Mouse (Mus musculus) liver, postnatal 0 days (tissue): ENCODE measurements around the gene Clasp1. TPM values are rescaled to one million over a fixed set of nuclear protein-coding genes. Genes with fewer than 3 reads are reported as not detected.
A peak's percentile ranks its signal among the peaks of the same experiment; 100 is the strongest.

Source experiments
- ATAC-seq: fragments of 200-750 bp; cut with Nextera tagmentation; 2 replicates; pipeline ENCODE4 v1.8.0; 2017; ENCODE audit warnings: mild to moderate bottlenecking, moderate library complexity
- DNase-seq: peaks from one replicate; pipeline ENCODE4 v3.0.0-alpha.2; 2016
- H3K27ac ChIP-seq: fragments of 300-500 bp; sonication (generic); 2 replicates; pipeline ENCODE4 v1.5.1; 2014; ENCODE audit warnings: antibody characterized with exemption, moderate library complexity, mild to moderate bottlenecking, low read depth
- H3K27me3 ChIP-seq: fragments of 300-500 bp; sonication (generic); 2 replicates; pipeline ENCODE4 v1.6.1; 2014; ENCODE audit warnings: low read length, control low read depth, mixed read lengths; ENCODE audit not compliant: insufficient read depth
- H3K36me3 ChIP-seq: fragments of 300-500 bp; sonication (generic); replicated peaks from 2 replicates; pipeline ENCODE4 v1.6.1; 2014; ENCODE audit warnings: mild to moderate bottlenecking, control low read depth, low read length, moderate library complexity, mixed read lengths; ENCODE audit not compliant: insufficient read depth
- H3K4me1 ChIP-seq: fragments of 300-500 bp; sonication (generic); 2 replicates; pipeline ENCODE4 v1.6.1; 2014; ENCODE audit warnings: antibody characterized with exemption, mild to moderate bottlenecking, control low read depth; ENCODE audit not compliant: insufficient read depth
- H3K4me2 ChIP-seq: fragments of 300-500 bp; sonication (generic); 2 replicates; pipeline ENCODE4 v1.6.1; 2014; ENCODE audit warnings: low read depth, mild to moderate bottlenecking, low read length, moderate library complexity, mixed read lengths
- H3K4me3 ChIP-seq: fragments of 300-500 bp; sonication (generic); 2 replicates; pipeline ENCODE4 v1.5.1; 2014; ENCODE audit warnings: low read depth, low read length
- H3K9ac ChIP-seq: fragments of 300-500 bp; sonication (generic); replicated peaks from 2 replicates; pipeline ENCODE4 v1.6.1; 2014; ENCODE audit warnings: mild to moderate bottlenecking, moderate library complexity
- H3K9me3 ChIP-seq: fragments of 300-500 bp; sonication (generic); 2 replicates; pipeline ENCODE4 v1.6.1; 2016; ENCODE audit warnings: mild to moderate bottlenecking, control low read depth, low read length, mixed read lengths
- CTCF ChIP-seq: sonication (generic); IDR thresholded peaks from 2 replicates; pipeline ENCODE4 v1.5.1; 2016; ENCODE audit warnings: antibody characterized with exemption, low read depth
- EP300 ChIP-seq: IDR thresholded peaks from 2 replicates; pipeline ENCODE4 v1.6.1; 2016; ENCODE audit warnings: antibody characterized with exemption, low read depth, mild to moderate bottlenecking
- WGBS: fragments of 180-500 bp; shearing (Covaris S2); extraction: QIAGEN DNeasy Blood & Tissue Kit; methylation state at CpG from one replicate; pipeline ENCODE4 v1.1.7; 2014; ENCODE audit not compliant: insufficient replicate concordance; 5-methylcytosine and 5-hydroxymethylcytosine counted together
- polyA plus RNA-seq: library from polyadenylated mRNA; unstranded; fragments of >200 nt; fragmentation: Nextera tagmentation; extraction: Ambion mirVana; gene quantifications from 2 replicates; pipeline ENCODE4 v1.2.1, GENCODE M21; 2015

Clasp1 gene
- polyA plus RNA-seq, 1 experiment from 2014 or later = 6.4 TPM

- ATAC-seq (no peak), DNase-seq (no peak)
- 28% methylated on average over 8 of the region's 8 CpGs for WGBS
- H3K27ac ChIP-seq = peak overlapping the region; percentile 95
- 0 out of 2 replicates have a peak, but pooled peaks cover 2% of the 10 kb centered on the region for H3K36me3 ChIP-seq
- peak overlapping the region; percentile 93 for H3K4me3 ChIP-seq
- H3K27me3 ChIP-seq = no peaks in the 10 kb centered on the region
- peaks cover 12% of the 10 kb centered on the region for H3K4me1 ChIP-seq
- H3K4me2 ChIP-seq = peak overlapping the region; percentile 88
- peak overlapping the region; percentile 92 for H3K9ac ChIP-seq
- H3K9me3 ChIP-seq = no peaks in the 10 kb centered on the region
- TF ChIP-seq EP300 = no peak
- TF ChIP-seq CTCF = no peak
Observed at GRCm38 (mm10) chr1:118390266-118390660, 1.4 kb downstream of the Clasp1 start.

GRCm38 (mm10) chr1:118390871-118391387 lies 2.1 kb downstream of the Clasp1 start:
- H3K4me2 ChIP-seq = peak overlapping the region; percentile 88
- no peaks in the 10 kb centered on the region for H3K9me3 ChIP-seq
- H3K27ac ChIP-seq = no peak overlapping the region
- peak overlapping the region; percentile 93; the same call in 1 of the 2 replicates for H3K4me3 ChIP-seq
- H3K9ac ChIP-seq = no peak overlapping the region
- peaks cover 16% of the 10 kb centered on the region for H3K4me1 ChIP-seq
- 0 out of 2 replicates have a peak, but pooled peaks cover 5% of the 10 kb centered on the region for H3K36me3 ChIP-seq
- no peak for DNase-seq
- no peak for ATAC-seq
- 72% methylated on average over 2 of the region's 2 CpGs for WGBS
- no peak for TF ChIP-seq CTCF
- TF ChIP-seq EP300 = no peak
- no peaks in the 10 kb centered on the region for H3K27me3 ChIP-seq

GRCm38 (mm10) chr1:118392246-118392645 lies 3.4 kb downstream of the Clasp1 start:
- Histone ChIP-seq H3K4me2 (no peak overlapping the region), H3K4me1 (peaks cover 18% of the 10 kb centered on the region), H3K9ac (no peak overlapping the region), H3K27ac (no peak overlapping the region), H3K27me3 (no peaks in the 10 kb centered on the region), H3K9me3 (no peaks in the 10 kb centered on the region), H3K36me3 (0 out of 2 replicates have a peak, but pooled peaks cover 5% of the 10 kb centered on the region), H3K4me3 (no peak overlapping the region)
- no peak for DNase-seq
- WGBS = 86% methylated on average over 2 of the region's 2 CpGs
- no peak for ATAC-seq
- TF ChIP-seq CTCF (no peak), EP300 (no peak)

- Histone ChIP-seq H3K4me2 (no peak overlapping the region), H3K9me3 (no peaks in the 10 kb centered on the region), H3K27me3 (no peaks in the 10 kb centered on the region), H3K9ac (no peak overlapping the region), H3K36me3 (0 out of 2 replicates have a peak, but pooled peaks cover 5% of the 10 kb centered on the region), H3K27ac (no peak overlapping the region), H3K4me1 (peaks cover 23% of the 10 kb centered on the region), H3K4me3 (no peak overlapping the region)
- no peak for TF ChIP-seq EP300
- TF ChIP-seq CTCF = no peak
- ATAC-seq = no peak
- no peak for DNase-seq
- WGBS = 86% methylated on average over 3 of the region's 3 CpGs
Observed at GRCm38 (mm10) chr1:118393916-118394315, 5.1 kb downstream of the Clasp1 start.

- 87% methylated on average over 9 of the region's 9 CpGs for WGBS
- Histone ChIP-seq H3K27me3 (no peaks in the 10 kb centered on the region), H3K9ac (no peak overlapping the region), H3K4me1 (peaks cover 15% of the 10 kb centered on the region), H3K9me3 (no peaks in the 10 kb centered on the region), H3K27ac (no peak overlapping the region), H3K4me3 (no peak overlapping the region), H3K36me3 (0 out of 2 replicates have a peak, but pooled peaks cover 5% of the 10 kb centered on the region), H3K4me2 (no peak overlapping the region)
- no peak for DNase-seq
- no peak for ATAC-seq
- no peak for TF ChIP-seq CTCF
- no peak for TF ChIP-seq EP300
Observed at GRCm38 (mm10) chr1:118397866-118398265, 9.0 kb downstream of the Clasp1 start.

GRCm38 (mm10) chr1:118398567-118398966 lies 9.7 kb downstream of the Clasp1 start:
- no peaks in the 10 kb centered on the region for H3K9me3 ChIP-seq
- no peak for ATAC-seq

More at GRCm38 (mm10) chr1:118398567-118398966, 9.7 kb downstream of the Clasp1 start:
- 65% methylated on average over 6 of the region's 6 CpGs for WGBS
- TF ChIP-seq CTCF (no peak), EP300 (no peak)
- H3K4me1 ChIP-seq = peaks cover 15% of the 10 kb centered on the region
- H3K9ac ChIP-seq = no peak overlapping the region
- no peak overlapping the region for H3K4me2 ChIP-seq
- H3K27me3 ChIP-seq = no peaks in the 10 kb centered on the region
- DNase-seq = no peak
- peak overlapping the region; percentile 40; the same call in 1 of the 2 replicates for H3K27ac ChIP-seq
- 0 out of 2 replicates have a peak, but pooled peaks cover 5% of the 10 kb centered on the region for H3K36me3 ChIP-seq
- H3K4me3 ChIP-seq = no peak overlapping the region
